Mouse (Mus musculus) cerebellum, adult (tissue): Measurements from ENCODE around the gene Crym.
A peak's percentile ranks its signal among the peaks of the same experiment; 100 is the strongest.

Source experiments
- ATAC-seq: cut with Nextera tagmentation; 2 replicates; pipeline ENCODE4 v1.9.2; 2017; ENCODE audit warnings: mild to moderate bottlenecking, moderate library complexity, mixed read lengths; ENCODE audit not compliant: insufficient number of reproducible peaks, low FRiP score, low TSS enrichment

The Crym gene

DNA sequence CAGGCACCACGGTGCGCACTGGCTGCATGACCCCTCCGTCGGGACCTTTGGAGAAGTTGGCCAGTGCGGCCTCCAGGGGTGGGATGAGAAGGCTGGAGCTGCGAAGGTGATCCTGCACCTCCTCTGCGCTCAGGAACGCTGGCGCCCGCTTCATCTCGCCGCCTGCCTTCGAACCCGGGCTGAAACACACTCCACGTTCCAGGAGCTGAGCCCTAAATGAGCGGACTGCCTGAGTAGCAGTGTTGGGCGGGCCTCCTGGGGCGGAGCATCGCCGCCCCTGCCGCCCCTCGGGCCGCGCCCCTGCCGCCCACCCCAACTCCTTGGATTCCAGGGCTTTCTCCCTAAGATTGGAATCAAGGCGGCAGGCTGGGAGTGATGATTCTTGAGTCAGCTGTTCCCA is at the start of gene Crym:
TSS of gene Crym (minus strand) at position 341 of the 400 bp plus-strand sequence.
- ATAC-seq = no peak

DNA sequence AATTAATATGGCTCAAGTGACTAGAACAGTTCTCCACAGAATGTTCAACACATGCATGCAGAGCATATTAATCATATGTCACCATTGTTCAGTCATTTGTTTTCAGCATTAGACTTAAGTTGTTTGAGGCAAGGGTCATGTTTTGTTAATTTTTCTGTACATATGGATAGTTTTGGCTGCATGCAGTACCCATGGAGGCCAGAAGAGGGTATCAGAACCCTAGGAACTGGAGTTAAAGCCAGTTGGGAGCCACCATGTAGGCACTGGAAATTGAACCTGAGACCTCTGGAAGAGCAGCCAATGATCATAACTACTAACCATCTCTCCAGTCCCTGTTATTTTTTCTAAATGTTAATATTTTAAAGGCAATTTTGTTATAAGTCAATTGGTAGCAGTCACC is 39.2 kb upstream of the Crym start:
- ATAC-seq = no peak

DNA sequence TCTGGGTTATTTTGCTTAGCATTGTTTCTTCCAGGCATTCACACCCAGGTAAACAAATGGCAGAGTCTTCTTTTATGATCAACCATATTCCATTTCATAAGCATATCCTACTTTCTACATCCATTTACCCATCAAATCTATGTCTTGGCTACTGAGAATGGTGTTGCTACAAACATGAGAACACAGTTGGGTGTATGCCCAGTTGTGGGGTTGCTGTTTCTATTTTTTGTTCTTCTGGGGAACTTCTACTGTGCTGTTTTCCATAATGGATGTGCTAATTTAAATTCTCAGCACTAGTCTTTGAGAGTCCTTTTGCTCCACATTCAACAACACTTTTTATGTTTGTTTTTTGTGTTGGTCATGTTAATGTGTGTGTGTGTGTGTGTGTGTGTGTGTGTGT is 26.6 kb upstream of the Crym start:
- no peak for ATAC-seq

DNA sequence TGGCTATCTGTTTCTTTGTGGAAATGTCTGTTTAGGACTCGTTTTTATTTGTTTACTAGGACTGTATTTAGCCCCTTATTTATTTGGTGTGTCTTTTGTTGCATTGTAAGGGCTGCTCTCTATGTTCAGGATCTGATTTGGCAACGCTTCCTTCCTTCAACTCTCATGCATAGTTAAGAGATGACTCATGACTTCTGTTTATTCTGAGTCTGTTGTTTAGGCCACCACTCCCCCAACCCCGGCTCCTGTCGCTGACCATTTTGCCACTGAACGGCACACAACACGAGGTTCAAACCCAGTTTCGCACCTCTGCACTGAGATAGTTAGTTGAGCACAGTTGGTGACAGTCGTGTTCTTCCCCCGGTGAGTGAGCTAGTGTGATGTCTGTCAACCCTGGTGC is 4.1 kb upstream of the Crym start:
- ATAC-seq = no peak

DNA sequence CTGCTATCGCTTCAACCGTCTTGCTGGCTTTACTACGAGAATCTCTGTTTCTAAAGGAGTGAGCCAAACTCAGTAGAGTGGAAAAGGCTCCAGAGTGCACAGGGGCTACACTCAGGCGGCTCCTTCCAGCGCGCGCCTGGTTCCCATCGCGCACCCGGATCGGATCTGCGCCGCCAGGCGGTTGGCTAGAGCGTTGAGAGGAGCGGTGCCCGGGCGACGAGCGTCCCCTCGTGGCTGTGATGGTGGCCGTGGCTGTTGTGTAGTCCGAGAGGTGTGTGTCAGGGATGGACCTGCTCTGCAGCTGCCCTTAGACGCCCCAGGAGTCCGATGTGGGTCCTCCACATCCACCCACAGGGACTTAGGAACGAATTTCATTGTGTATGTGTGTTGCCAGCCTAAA is 1.9 kb upstream of the Crym start, which contains the start of gene Abca14:
TSS of gene Abca14 (plus strand) at position 173 of the 400 bp plus-strand sequence.
- peak; percentile 80 for ATAC-seq

DNA sequence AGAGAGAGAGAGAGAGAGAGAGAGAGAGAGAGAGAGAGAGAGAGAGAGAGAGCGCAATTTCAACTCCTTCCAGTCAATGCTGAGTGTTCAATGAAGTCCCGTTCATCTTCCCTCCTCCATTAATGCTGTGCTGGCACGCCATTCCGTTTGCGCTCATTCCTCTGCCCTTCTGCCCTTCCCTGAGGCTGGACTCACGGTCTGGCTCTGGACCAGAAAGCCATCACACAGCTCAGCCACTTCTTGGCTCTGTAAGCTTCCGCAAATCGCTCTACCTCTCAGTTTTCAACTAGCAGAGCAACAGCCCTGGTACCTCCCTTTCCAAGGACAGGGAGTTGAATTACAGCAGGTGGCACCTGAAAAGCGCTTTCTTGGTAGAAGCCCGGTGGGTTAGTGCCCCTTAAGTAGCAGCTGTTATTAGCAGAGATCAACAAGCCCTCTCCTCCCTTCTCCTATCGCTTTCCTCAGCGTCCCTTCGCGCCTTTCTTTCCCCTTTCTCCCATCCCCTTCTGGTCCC is 623 bp downstream of the Crym start:
- no peak for ATAC-seq

DNA sequence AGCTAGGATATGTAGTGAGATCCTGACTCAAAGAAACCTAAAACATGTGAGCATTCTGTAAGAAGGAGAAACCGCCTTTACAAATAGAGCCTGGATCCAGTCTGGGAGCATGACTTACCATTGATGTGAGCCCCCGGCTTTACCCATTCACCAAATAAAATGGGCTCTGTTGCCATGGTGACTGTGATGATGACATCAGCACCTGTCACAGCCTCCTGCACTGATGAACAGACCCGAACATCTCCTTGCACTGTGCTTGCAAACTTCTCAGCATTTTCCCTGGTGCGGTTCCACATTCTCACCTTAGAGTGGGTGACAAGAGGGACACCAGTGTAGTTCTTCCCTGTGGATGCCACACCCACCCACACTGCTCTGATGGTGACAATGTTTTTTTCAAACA is 6.7 kb downstream of the Crym start:
- ATAC-seq = no peak

DNA sequence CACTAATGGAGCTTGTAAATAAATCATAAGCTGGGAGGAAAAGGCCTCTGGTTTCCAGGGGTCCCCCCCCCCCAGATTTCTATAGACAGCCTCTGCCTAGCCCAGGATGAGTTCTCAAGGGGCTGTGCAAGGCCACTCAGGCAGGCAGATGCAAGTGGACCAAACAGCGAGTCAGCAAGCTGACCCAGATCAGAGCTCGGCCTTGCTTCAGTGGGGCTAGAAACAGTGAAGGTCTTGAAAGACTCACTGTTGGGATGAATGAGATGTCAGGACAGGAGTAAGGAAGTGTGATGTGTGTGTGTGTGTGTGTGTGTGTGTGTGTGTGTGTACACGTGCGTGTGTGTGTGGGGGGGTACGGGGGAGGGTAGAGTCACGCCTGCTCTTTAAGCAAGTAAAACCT is 9.1 kb downstream of the Crym start:
- ATAC-seq = no peak

DNA sequence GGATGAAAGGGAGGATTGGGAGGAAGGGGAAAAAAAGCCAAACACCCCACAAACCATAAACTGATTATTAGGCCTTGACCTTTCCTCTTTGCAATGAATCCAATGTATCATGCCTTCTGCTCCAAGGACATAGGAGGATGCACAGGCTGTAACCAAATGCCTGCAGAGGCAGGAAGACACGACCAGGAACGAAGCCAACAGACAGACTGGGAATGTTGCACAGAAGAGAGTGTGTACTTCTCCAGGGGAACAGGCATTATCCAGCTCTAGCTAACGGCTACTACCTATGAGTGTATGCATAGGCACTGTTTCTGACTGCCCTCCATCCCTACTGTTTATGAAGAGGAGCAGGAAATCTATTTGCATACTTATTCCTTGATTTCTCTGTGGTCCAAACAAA is 9.7 kb downstream of the Crym start:
- ATAC-seq = no peak

DNA sequence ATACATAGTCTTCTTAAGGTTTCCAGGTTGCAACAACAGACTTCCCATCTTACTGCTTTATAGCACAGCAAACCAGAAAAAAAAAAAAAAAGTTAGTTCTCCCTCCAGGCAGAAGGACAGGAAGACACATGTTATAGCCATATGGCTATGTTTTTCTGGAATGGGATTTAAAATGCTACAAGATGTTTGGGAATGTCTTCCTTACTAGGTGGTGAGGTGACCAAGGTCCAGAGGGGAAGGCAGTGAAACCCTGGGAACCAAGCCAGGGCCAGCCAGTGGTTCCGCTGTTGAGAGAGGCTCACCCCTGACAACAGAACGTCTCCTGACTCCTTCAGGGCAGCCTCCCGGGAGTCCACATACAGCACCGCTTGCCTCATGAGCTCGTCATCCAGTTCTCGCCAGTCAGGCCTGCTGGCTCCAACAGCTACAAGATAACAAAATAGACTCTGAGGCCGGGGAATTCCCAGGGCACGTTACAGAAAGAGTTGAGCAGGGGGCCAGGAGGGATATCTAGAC is 11.7 kb downstream of the Crym start:
- no peak for ATAC-seq

DNA sequence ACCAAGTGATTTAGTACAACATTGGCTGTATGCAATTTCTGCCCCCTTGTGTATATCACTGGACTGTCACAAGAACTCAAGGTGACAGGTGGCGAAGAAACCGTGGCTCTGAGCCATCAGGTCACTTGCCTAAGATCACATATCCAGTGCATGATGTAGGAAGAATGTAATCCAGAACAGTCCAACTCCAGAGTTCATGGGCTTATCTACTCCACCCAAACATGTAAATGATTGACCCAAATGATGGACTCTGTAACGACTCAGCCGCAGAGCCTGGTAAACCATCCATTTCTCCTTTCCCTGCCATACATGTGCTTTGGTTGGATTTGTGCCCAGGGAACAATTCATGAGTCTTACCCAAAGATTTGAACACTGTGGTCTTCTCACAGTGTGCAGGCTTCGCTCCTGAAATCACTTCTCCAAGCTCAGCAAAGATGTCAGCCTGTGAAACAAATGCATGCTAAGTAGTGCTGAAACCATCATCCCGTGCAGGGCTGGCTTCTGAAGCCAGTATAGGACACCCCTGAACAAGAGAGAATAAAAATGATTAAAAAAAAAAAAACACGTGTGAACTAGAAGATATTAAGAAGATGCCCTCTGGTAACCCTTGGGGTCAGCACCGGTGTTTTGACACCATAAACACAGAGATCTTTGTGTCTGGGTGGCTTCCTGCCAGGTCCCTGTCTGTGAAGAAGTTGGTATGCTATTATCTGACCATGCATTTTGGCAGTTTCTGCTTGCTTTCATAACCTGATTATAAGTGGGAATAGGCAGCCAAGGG is 12.4 kb downstream of the Crym start:
- ATAC-seq = no peak

DNA sequence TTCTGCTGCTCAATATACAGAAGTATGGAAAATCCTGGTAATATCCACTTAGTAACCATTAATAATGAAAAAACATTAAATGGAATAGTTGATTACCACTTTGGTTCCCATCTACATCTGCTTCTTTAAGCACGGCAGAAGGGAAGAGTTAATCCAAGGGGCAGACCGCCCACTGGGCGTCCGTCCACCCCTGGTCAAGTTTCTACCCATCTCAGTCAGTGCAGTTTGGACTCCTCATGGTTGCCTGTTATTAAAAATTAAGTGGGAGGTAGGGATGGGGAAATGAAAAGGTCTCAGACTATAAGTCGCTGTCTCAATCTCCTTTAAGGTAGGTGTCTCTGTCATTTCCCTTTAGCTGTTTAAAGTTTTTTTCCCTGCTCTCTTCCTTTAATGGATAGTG is 13.0 kb downstream of the Crym start:
- no peak for ATAC-seq

DNA sequence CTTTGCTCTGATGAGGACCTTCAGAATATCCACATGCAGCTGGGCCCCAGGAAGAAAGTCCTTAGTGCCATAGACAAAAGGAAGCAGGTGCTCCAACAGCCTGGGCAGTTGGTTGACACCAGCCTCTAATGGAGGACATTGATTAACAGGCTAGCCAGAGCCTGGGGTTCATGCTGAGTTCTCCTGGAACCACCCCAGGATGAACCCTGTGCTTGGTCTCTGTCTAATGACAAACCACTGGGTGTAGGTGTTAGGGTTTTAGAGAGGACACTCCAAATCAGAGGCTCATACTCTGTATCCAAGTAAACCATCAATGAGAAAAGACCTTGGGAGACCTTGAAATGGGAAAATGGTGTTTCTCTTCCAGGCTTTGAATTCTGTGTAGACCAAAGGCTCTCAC is 19.0 kb downstream of the Crym start:
- ATAC-seq = no peak

DNA sequence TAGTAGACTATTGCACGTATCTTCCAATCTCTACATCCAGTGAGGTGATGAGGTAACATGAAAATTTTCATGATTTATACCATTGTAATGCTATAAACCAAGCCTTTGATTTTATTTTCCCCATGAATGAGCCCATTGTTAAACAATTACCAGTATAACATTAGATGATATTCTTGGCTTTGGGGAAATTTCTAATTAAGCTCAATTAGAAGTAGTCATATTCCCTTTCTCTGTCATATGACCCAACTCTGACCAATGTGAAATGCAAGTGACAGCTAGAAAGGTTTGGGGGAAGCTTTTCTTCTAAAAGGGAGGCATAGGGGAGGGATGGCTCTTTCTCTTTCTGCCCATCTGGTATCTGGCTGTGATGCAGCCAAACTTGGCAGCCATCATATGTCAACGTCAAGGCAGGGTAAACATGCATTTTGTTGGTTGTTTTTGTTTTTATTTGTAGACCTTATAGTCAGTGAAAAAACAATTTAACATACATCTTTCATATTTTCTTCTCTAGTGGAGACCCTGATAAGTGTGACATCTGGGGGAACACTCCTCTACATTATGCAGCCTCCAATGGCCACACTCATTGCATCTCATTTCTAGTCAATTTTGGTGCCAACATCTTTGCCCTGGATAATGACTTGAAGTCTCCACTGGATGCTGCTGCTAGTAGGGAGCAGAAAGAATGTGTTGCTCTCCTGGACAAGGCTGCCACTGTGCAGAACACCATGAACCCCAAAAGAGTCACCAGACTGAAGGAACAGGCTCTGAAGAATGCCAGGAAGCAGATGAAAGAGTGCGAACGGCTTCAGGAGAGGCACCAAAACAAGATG is 20.3 kb downstream of the Crym start:
- ATAC-seq = no peak

DNA sequence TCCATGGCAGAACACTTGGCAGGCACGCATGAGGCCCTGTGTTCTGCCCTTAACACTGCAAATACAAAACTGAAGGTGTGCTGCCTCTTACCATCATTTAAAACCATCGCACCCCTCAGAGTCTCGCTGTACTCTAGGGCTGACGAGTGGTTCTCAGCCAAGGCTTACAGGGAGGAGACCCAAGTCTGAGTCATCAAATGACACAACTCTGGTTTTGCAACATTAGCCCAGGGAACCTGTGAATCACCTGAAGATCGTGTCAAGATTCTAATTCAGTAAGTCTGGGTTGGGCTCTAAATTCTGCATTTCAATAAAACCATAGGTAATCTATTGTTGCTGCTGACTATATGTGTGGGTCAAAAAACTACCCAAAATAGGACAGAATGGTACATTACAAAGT is 21.4 kb downstream of the Crym start:
- ATAC-seq = no peak

DNA sequence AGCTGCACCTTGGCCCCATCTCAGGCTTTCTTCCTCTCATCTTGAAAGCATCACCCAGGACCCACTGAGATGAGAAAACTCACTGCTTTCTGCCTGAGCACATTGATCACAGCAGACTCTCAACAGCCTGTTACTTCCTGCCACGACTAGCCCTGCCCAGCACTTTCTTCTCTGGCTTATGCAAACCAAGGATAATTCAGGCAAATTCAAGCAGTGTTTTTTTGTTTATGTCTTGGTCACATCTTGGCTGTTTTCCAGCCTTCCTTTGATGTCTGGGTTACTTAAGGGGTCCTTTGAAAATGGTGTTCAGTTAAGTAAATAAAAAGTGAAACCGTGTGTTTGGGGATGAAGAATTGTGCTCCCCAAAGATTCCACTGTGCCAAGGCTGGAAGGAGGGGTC is 23.0 kb downstream of the Crym start:
- no peak for ATAC-seq

DNA sequence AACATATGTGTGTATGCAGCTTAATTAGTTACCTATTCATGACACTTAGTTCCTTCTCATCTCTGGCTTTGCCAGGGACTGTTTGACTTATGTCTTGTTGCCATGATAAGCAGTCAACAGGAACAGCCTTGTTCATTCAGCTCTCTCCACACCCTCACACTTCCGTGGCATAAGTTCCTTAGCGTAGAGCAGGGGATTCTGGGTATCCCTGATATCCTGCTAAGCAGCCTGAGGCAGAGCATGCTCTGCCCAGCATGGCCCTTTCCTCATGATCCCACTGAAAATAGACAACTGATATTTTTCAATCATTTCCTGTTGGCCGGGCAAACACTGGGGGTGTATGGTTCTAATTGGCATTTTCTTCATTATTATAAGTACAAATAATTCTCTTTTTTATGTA is 24.3 kb downstream of the Crym start:
- no peak for ATAC-seq

DNA sequence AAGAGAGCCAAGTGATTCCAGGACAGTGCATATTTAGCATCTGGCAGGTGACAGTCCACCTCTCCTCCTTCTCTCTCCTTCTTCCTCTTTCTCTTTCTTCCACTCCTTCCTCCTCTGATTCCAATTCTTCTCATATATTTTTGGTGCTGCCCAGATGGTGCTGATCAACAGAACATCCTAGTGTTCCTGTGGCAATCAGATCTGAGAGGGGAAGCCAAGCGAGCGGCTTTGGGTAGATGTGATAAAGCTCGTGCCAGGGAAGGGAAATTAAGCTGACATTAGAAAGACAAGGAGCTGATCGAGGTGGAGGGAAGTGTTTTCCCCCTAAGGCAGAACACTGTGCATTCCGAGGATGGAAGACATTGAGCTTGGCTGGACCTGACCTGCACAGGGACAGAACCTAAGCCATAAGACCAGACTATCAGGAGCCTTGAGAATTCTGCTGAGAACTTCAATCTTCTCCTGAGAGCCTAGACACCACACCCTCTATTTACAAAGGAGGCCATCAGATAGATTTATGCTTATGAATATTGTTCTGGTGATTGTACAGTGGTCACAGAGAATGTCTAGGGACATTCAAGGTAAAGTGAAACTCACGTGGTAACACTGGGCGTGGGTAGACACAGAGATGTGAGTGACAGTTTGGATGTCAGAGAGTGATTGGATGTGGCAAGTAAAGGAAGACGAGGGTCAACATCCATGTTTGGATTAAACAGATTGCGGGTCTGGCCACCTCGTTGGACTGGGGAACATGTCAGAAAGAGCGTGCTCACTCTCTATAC is 27.0 kb downstream of the Crym start:
- no peak for ATAC-seq

DNA sequence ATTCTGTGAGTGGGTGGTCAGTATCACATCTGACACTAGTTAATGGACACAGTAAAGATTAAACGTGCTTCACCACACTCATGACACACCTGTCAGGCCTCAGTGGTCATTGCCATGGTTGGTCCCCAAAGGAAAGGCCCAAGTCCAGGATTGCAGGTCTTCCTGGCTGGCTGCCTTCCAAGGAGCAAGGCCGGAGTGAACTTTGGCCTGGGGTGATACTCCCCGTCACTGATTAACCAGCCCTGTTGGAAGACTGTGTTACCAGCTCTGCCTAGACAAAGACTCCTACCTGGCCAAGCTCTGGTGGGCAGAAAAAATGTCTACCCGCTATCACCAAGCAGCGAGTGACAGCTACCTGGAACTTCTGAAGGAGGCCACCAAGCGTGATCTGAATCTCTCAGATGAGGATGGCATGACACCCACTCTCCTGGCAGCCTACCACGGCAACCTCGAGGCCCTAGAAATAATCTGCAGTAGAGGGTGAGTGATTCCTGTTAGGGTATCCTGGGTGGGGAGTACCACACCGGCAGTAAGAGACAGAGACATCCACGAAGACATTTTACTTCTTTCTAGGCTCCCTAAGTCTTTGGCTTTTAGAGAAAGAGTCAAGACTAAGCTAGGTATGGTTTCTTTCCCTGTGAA is 28.2 kb downstream of the Crym start, which contains the start of gene Anks4b:
TSS of gene Anks4b (plus strand) at position 256 of the 642 bp plus-strand sequence.
- ATAC-seq = no peak

DNA sequence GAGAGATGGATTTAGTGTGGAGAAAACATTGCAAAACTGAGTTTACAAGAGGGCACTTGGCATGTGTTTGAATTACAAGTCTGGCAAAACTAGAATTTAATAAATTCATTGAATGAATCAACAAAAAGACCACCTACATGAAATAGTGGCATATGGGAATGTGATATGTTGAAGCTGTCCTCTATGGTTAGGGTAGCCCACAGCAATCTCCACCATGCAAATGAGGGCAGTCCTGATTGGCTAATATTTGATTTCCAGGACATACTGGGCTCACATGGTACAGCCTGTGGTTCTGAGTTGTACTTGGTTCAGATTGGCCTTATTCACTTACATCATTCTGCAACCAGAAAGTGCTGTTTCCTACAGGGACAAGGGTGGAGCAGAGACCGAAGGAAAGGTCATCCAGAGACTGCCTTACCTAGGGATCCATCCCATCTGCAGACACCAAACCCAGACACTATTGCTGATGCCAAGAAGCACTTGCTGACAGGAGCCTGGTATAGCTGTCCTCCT is 29.7 kb downstream of the Crym start:
- ATAC-seq = no peak
